Mouse (Mus musculus) hematopoietic multipotent progenitor cell, adult 10-12 weeks (in vitro differentiated cells): ENCODE data around the gene Tlx1. TPM values are rescaled to one million over a fixed set of nuclear protein-coding genes. Genes with fewer than 3 reads are reported as not detected.

Source experiments
- polyA plus RNA-seq: library from polyadenylated mRNA; stranded (reverse); fragments of >175 nt; gene quantifications from 2 replicates; pipeline ENCODE4 v1.2.3, GENCODE M21; 2012; ENCODE audit warnings: low replicate concordance

Tlx1 gene
- 0.91 and 1.6 TPM in 2 replicates for polyA plus RNA-seq

DNA sequence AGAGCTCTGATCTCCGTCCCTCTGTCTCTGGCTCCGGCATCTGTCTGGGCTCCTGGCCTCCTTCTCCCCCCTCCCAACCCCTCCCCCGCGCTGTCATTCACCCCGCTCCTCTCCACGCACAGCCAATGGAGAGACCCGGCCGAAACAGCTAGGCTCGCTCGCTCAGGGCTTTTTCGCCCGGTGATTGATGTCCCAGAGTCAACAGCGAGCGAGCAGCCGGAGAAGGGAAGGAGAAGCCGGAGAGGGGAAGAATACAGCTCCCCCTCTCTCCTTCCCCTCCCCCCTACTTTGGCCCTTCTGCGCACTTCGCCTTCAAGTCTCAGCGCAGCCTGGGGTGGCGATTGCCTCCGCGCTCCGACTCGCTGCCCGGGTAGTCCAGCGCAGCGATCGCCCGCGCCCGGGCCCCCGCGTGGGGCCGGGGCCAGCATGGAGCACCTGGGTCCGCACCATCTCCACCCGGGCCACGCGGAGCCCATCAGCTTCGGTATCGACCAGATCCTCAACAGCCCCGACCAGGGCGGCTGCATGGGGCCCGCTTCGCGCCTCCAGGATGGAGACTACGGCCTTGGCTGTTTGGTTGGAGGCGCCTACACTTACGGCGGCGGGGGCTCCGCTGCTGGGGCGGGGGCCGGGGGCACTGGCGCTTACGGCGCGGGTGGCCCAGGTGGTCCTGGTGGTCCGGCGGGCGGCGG, at the start of gene Tlx1:
Gene Tlx1 (plus strand): TSS at position 191 of the 692 bp plus-strand sequence.

Other genes starting within 250 kb of the Tlx1 start
- gene Slf2, start 219.5 kb upstream of the Tlx1 start, polyA plus RNA-seq = 39.4 and 79.5 TPM in 2 replicates
- 0.41 and 0.56 TPM in 2 replicates for gene Sema4g, start 161.6 kb upstream of the Tlx1 start, polyA plus RNA-seq
- gene Twnk, start 145.0 kb upstream of the Tlx1 start, polyA plus RNA-seq = 5.6 and 6.8 TPM in 2 replicates
- 74.0 and 98.5 TPM in 2 replicates for gene Mrpl43, start 144.2 kb upstream of the Tlx1 start, polyA plus RNA-seq
- gene Lzts2, start 136.3 kb upstream of the Tlx1 start, polyA plus RNA-seq = 7.7 and 13.6 TPM in 2 replicates
- gene Pdzd7, start 105.0 kb upstream of the Tlx1 start, polyA plus RNA-seq = 0.04 and 0.37 TPM in 2 replicates
- 18.5 and 22.9 TPM in 2 replicates for gene Sfxn3, start 103.2 kb upstream of the Tlx1 start, polyA plus RNA-seq
- gene Kazald1, start 75.4 kb upstream of the Tlx1 start, polyA plus RNA-seq = 0.82 and 0.84 TPM in 2 replicates
- not detected in 2 replicates for gene Lbx1, start 85.1 kb downstream of the Tlx1 start, polyA plus RNA-seq
- gene Btrc, start 213.1 kb downstream of the Tlx1 start, polyA plus RNA-seq = 2.4 and 7.8 TPM in 2 replicates